Mouse (Mus musculus) megakaryocyte progenitor cell, adult 5-6 weeks (primary cell): ENCODE results near the gene Manbal. TPM values are rescaled to one million over a fixed set of nuclear protein-coding genes. Genes with fewer than 3 reads are reported as not detected.

ENCODE experiments used
- ATAC-seq: replicated peaks from 2 replicates; pipeline ENCODE4 v1.8.0; 2016; ENCODE audit warnings: mild to moderate bottlenecking, moderate TSS enrichment, inconsistent platforms; ENCODE audit not compliant: poor library complexity
- total RNA-seq, 2 experiments: library from RNA; stranded (forward) in 1 of 2; stranded (reverse) in 1 of 2; fragments of 157-497, 149-512 nt in 1 of 2; fragments of 200-1000 nt in 1 of 2; gene quantifications; 2 replicates each; pipeline versions ENCODE4 v1.2.3 to v1.2.4; 2015 to 2017

The Manbal gene
- total RNA-seq (2015) (14.2 and 17.9 TPM in 2 replicates), total RNA-seq (2017) (6.2 and 7.5 TPM in 2 replicates)

- ATAC-seq: peak; percentile 90
Observed at GRCm38 (mm10) chr2:157367184-157367893, at the start of gene Manbal. Gene Manbal, plus strand, starts transcription at chr2:157367594.

- ATAC-seq: no peak
Observed at GRCm38 (mm10) chr2:157320135-157320534, 47.3 kb upstream of the Manbal start.

- no peak for ATAC-seq
Observed at GRCm38 (mm10) chr2:157320886-157321285, 46.5 kb upstream of the Manbal start.

- no peak for ATAC-seq
Observed at GRCm38 (mm10) chr2:157322029-157322766, 45.2 kb upstream of the Manbal start.

GRCm38 (mm10) chr2:157325238-157325637 is 42.2 kb upstream of the Manbal start:
- no peak for ATAC-seq

GRCm38 (mm10) chr2:157328106-157328505 is 39.3 kb upstream of the Manbal start:
- ATAC-seq: no peak

GRCm38 (mm10) chr2:157328570-157328969 is 38.8 kb upstream of the Manbal start:
- no peak for ATAC-seq

GRCm38 (mm10) chr2:157332059-157332458 is 35.3 kb upstream of the Manbal start:
- ATAC-seq: no peak

GRCm38 (mm10) chr2:157338663-157339062 is 28.7 kb upstream of the Manbal start:
- ATAC-seq: peak; percentile 95

- no peak for ATAC-seq
Observed at GRCm38 (mm10) chr2:157339532-157339931, 27.9 kb upstream of the Manbal start.

GRCm38 (mm10) chr2:157340221-157340741 is 27.1 kb upstream of the Manbal start:
- no peak for ATAC-seq

GRCm38 (mm10) chr2:157341554-157342270 is 25.7 kb upstream of the Manbal start:
- ATAC-seq: peak; percentile 62

- no peak for ATAC-seq
Observed at GRCm38 (mm10) chr2:157342328-157342926, 25.0 kb upstream of the Manbal start.

GRCm38 (mm10) chr2:157343337-157343736 is 24.1 kb upstream of the Manbal start:
- no peak for ATAC-seq

- no peak for ATAC-seq
Observed at GRCm38 (mm10) chr2:157347361-157348159, 19.8 kb upstream of the Manbal start, which contains the start of gene Ghrh. Gene Ghrh, minus strand, starts transcription at chr2:157347506.

- no peak for ATAC-seq
Observed at GRCm38 (mm10) chr2:157349121-157349778, 18.1 kb upstream of the Manbal start.

GRCm38 (mm10) chr2:157353183-157353582 is 14.2 kb upstream of the Manbal start:
- no peak for ATAC-seq

- ATAC-seq: no peak
Observed at GRCm38 (mm10) chr2:157354106-157354505, 13.3 kb upstream of the Manbal start.

GRCm38 (mm10) chr2:157360028-157360427 is 7.4 kb upstream of the Manbal start:
- ATAC-seq: no peak
